Mouse (Mus musculus): ENCODE data around the gene Cgas. TPM values are rescaled to one million over a fixed set of nuclear protein-coding genes. Genes with fewer than 3 reads are reported as not detected.

Cgas gene
- polyA plus RNA-seq, 1 experiment from 2014 or later, result 1.7 TPM

- 0 out of 2 replicates have a peak overlapping the region, but pooled peaks have one; percentile 51 for H3K9ac ChIP-seq
- WGBS, result 16% methylated on average over 24 of the region's 27 CpGs
- peak overlapping the region; percentile 65 for H3K4me2 ChIP-seq
Measured at GRCm38 (mm10) chr9:78427362-78427781, 15.7 kb downstream of the Cgas start.

GRCm38 (mm10) chr9:78401596-78401995 lies 41.4 kb downstream of the Cgas start:
- Histone ChIP-seq H3K9ac (no peak overlapping the region), H3K9me3 (no peaks in the 10 kb centered on the region), H3K4me3 (no peak overlapping the region), H3K27ac (no peak overlapping the region), H3K4me2 (no peak overlapping the region), H3K4me1 (no peaks in the 10 kb centered on the region), H3K36me3 (no peaks in the 10 kb centered on the region), H3K27me3 (peaks cover 32% of the 10 kb centered on the region)
- WGBS, result 78% methylated on average over 5 of the region's 7 CpGs
- no peak for ATAC-seq (ENCODE audit: insufficient number of reproducible peaks, insufficient read depth, low FRiP score, low TSS enrichment, low read depth)

More at GRCm38 (mm10) chr9:78427362-78427781, 15.7 kb downstream of the Cgas start:
- Histone ChIP-seq H3K4me3 (peak overlapping the region; percentile 38), H3K27ac (no peak overlapping the region), H3K27me3 (no peaks in the 10 kb centered on the region), H3K4me1 (no peaks in the 10 kb centered on the region; the same call in 1 of the 2 replicates), H3K36me3 (no peaks in the 10 kb centered on the region), H3K9me3 (no peaks in the 10 kb centered on the region)
- peak; percentile 48; the same call in 1 of the 2 replicates for ATAC-seq (ENCODE audit: insufficient number of reproducible peaks, insufficient read depth, low FRiP score, low TSS enrichment, low read depth)

GRCm38 (mm10) chr9:78400570-78400969 lies 42.5 kb downstream of the Cgas start:
- ATAC-seq (ENCODE audit: insufficient number of reproducible peaks, insufficient read depth, low FRiP score, low TSS enrichment, low read depth), result no peak
- Histone ChIP-seq H3K27ac (no peak overlapping the region), H3K4me2 (no peak overlapping the region), H3K9ac (no peak overlapping the region), H3K36me3 (no peaks in the 10 kb centered on the region), H3K4me1 (peaks cover 7% of the 10 kb centered on the region), H3K4me3 (no peak overlapping the region), H3K27me3 (peaks cover 42% of the 10 kb centered on the region), H3K9me3 (no peaks in the 10 kb centered on the region)
- WGBS, result 84% methylated on average over 5 of the region's 5 CpGs

- WGBS, result 60% methylated on average over 9 of the region's 9 CpGs
- Histone ChIP-seq H3K9ac (no peak overlapping the region), H3K4me3 (peak overlapping the region; percentile 45; the same call in 1 of the 2 replicates), H3K4me1 (peaks cover 8% of the 10 kb centered on the region), H3K27ac (no peak overlapping the region), H3K27me3 (peaks cover 82% of the 10 kb centered on the region), H3K4me2 (peak overlapping the region; percentile 63), H3K9me3 (no peaks in the 10 kb centered on the region), H3K36me3 (no peaks in the 10 kb centered on the region)
- ATAC-seq (ENCODE audit: insufficient number of reproducible peaks, insufficient read depth, low FRiP score, low TSS enrichment, low read depth), result no peak
Measured at GRCm38 (mm10) chr9:78396517-78396916, 46.5 kb downstream of the Cgas start.

GRCm38 (mm10) chr9:78395630-78396351 lies 47.2 kb downstream of the Cgas start, which contains the start of gene Ddx43:
Gene Ddx43, plus strand, starts transcription at chr9:78395777.
- Histone ChIP-seq H3K27ac (no peak within 1 kb of the TSS), H3K9ac (peak within 1 kb of the TSS; percentile 63), H3K4me1 (peaks cover 8% of the 10 kb centered on the region), H3K4me3 (peak within 1 kb of the TSS; percentile 45), H3K27me3 (peaks cover 87% of the 10 kb centered on the region), H3K4me2 (peak within 1 kb of the TSS; percentile 63), H3K36me3 (no peaks in the 10 kb centered on the region), H3K9me3 (no peaks in the 10 kb centered on the region)
- peak; percentile 71 for ATAC-seq (ENCODE audit: insufficient number of reproducible peaks, insufficient read depth, low FRiP score, low TSS enrichment, low read depth)
- 4% methylated on average over 75 of the region's 93 CpGs for WGBS

GRCm38 (mm10) chr9:78395244-78395629 lies 47.8 kb downstream of the Cgas start:
- Histone ChIP-seq H3K4me1 (peaks cover 8% of the 10 kb centered on the region), H3K27me3 (peaks cover 84% of the 10 kb centered on the region), H3K4me3 (peak overlapping the region; percentile 45), H3K9me3 (no peaks in the 10 kb centered on the region), H3K4me2 (peak overlapping the region; percentile 63), H3K27ac (no peak overlapping the region), H3K36me3 (no peaks in the 10 kb centered on the region), H3K9ac (no peak overlapping the region)
- 37% methylated on average over 11 of the region's 11 CpGs for WGBS
- no peak for ATAC-seq (ENCODE audit: insufficient number of reproducible peaks, insufficient read depth, low FRiP score, low TSS enrichment, low read depth)

GRCm38 (mm10) chr9:78394602-78395001 lies 48.4 kb downstream of the Cgas start:
- Histone ChIP-seq H3K4me3 (no peak overlapping the region), H3K4me1 (peaks cover 8% of the 10 kb centered on the region), H3K27ac (no peak overlapping the region), H3K27me3 (peaks cover 83% of the 10 kb centered on the region), H3K4me2 (no peak overlapping the region), H3K36me3 (no peaks in the 10 kb centered on the region), H3K9ac (no peak overlapping the region), H3K9me3 (no peaks in the 10 kb centered on the region)
- WGBS, result 74% methylated on average over 7 of the region's 7 CpGs
- ATAC-seq (ENCODE audit: insufficient number of reproducible peaks, insufficient read depth, low FRiP score, low TSS enrichment, low read depth), result no peak

GRCm38 (mm10) chr9:78393741-78394140 lies 49.3 kb downstream of the Cgas start:
- no peak for ATAC-seq (ENCODE audit: insufficient number of reproducible peaks, insufficient read depth, low FRiP score, low TSS enrichment, low read depth)
- H3K9me3 ChIP-seq, result no peaks in the 10 kb centered on the region
- no peak overlapping the region for H3K9ac ChIP-seq
- no peak overlapping the region for H3K4me2 ChIP-seq
- H3K4me3 ChIP-seq, result no peak overlapping the region
- H3K27ac ChIP-seq, result no peak overlapping the region
- WGBS, result 81% methylated on average over 10 of the region's 10 CpGs
- peaks cover 74% of the 10 kb centered on the region for H3K27me3 ChIP-seq
- peaks cover 8% of the 10 kb centered on the region for H3K4me1 ChIP-seq
- H3K36me3 ChIP-seq, result no peaks in the 10 kb centered on the region

GRCm38 (mm10) chr9:78389981-78390380 lies 53.1 kb downstream of the Cgas start:
- Histone ChIP-seq H3K4me2 (no peak overlapping the region), H3K27me3 (peaks cover 39% of the 10 kb centered on the region), H3K27ac (no peak overlapping the region), H3K4me1 (no peaks in the 10 kb centered on the region), H3K9ac (no peak overlapping the region), H3K4me3 (no peak overlapping the region), H3K36me3 (no peaks in the 10 kb centered on the region), H3K9me3 (no peaks in the 10 kb centered on the region)
- no peak for ATAC-seq (ENCODE audit: insufficient number of reproducible peaks, insufficient read depth, low FRiP score, low TSS enrichment, low read depth)
- WGBS, result 53% methylated on average over 5 of the region's 5 CpGs

- H3K9ac ChIP-seq, result no peak overlapping the region
- WGBS, result 87% methylated on average over 7 of the region's 7 CpGs
- no peaks in the 10 kb centered on the region for H3K36me3 ChIP-seq
- no peak overlapping the region for H3K4me3 ChIP-seq
- H3K4me1 ChIP-seq, result no peaks in the 10 kb centered on the region
- no peak for ATAC-seq (ENCODE audit: insufficient number of reproducible peaks, insufficient read depth, low FRiP score, low TSS enrichment, low read depth)
- no peak overlapping the region for H3K4me2 ChIP-seq
- no peak overlapping the region for H3K27ac ChIP-seq
- no peaks in the 10 kb centered on the region for H3K9me3 ChIP-seq
- H3K27me3 ChIP-seq, result peaks cover 9% of the 10 kb centered on the region
Measured at GRCm38 (mm10) chr9:78386947-78387346, 56.1 kb downstream of the Cgas start.

GRCm38 (mm10) chr9:78385893-78386292 lies 57.1 kb downstream of the Cgas start:
- Histone ChIP-seq H3K27ac (no peak overlapping the region), H3K9me3 (no peaks in the 10 kb centered on the region), H3K4me3 (no peak overlapping the region), H3K27me3 (no peaks in the 10 kb centered on the region), H3K4me1 (no peaks in the 10 kb centered on the region), H3K36me3 (no peaks in the 10 kb centered on the region), H3K4me2 (no peak overlapping the region), H3K9ac (no peak overlapping the region)
- ATAC-seq (ENCODE audit: insufficient number of reproducible peaks, insufficient read depth, low FRiP score, low TSS enrichment, low read depth), result no peak
- 42% methylated on average over 3 of the region's 3 CpGs for WGBS
